In genomic region chr11:10051584-10052210, GRCm38 (mm10) we compare ENCODE assay signal across 22 mouse cellular contexts.
DNase-seq lines count a peak whose midpoint lies in the region; ATAC-seq and TF ChIP-seq lines count a peak whose summit lies in the region.
"Had no signal": no experiment of that assay in that cellular context is flagged by ENCODE, and none has a peak within 500 bp of the region (broad histone marks: within the 10 kb centered on the region; RNA-seq: fewer than 3 reads in every experiment).

No protein-coding gene starts in this region.

- H3K9me3 ChIP-seq in hindbrain, postnatal 0 days (ENCODE audit: low read length): no peaks in the 10 kb centered on the region
- H3K9me3 ChIP-seq in hindbrain, embryonic 13.5 days: no peaks in the 10 kb centered on the region
- no peaks in the 10 kb centered on the region for H3K9me3 ChIP-seq in neural tube, embryonic 12.5 days
- H3K9me3 ChIP-seq: G1E; heart, embryonic 15.5 days; neural tube, embryonic 13.5 days had no signal

- no peaks in the 10 kb centered on the region for H3K36me3 ChIP-seq in hindbrain, postnatal 0 days (ENCODE audit: insufficient read depth, low read length)
- no peaks in the 10 kb centered on the region for H3K36me3 ChIP-seq in hindbrain, embryonic 13.5 days
- H3K36me3 ChIP-seq in neural tube, embryonic 12.5 days: no peaks in the 10 kb centered on the region
- H3K36me3 ChIP-seq in myocyte (ENCODE audit: control insufficient read depth, insufficient read depth): no peaks in the 10 kb centered on the region
- H3K36me3 ChIP-seq: G1E; heart, embryonic 15.5 days; neural tube, embryonic 13.5 days had no signal

- H3K79me2 ChIP-seq in myocyte (ENCODE audit: control insufficient read depth, insufficient read depth): no peaks in the 10 kb centered on the region

- H3K27ac ChIP-seq in hindbrain, postnatal 0 days: no peak overlapping the region
- no peak overlapping the region for H3K27ac ChIP-seq in hindbrain, embryonic 13.5 days
- no peak overlapping the region for H3K27ac ChIP-seq in neural tube, embryonic 12.5 days
- H3K27ac ChIP-seq: heart, adult 2 months; heart, embryonic 15.5 days; neural tube, embryonic 13.5 days had no signal

- no peak for ATAC-seq in hindbrain, postnatal 0 days
- no peak for ATAC-seq in hindbrain, embryonic 13.5 days (ENCODE audit: low FRiP score)
- peak; percentile 29; the same call in 1 of the 2 replicates for ATAC-seq in neural tube, embryonic 12.5 days (ENCODE audit: low FRiP score, low read depth)
- ATAC-seq: inflammation-experienced regulatory T-cells, adult 6 months had no signal

- no peak overlapping the region for H3K4me2 ChIP-seq in hindbrain, postnatal 0 days (ENCODE audit: low read depth, low read length)
- H3K4me2 ChIP-seq in hindbrain, embryonic 13.5 days: no peak overlapping the region
- H3K4me2 ChIP-seq in neural tube, embryonic 12.5 days (replicated peaks): no peak overlapping the region
- H3K4me2 ChIP-seq in myocyte (ENCODE audit: low read depth): peak overlapping the region; percentile 46
- H3K4me2 ChIP-seq: heart, embryonic 15.5 days; liver, embryonic 11.5 days; neural tube, embryonic 13.5 days had no signal

- 52% methylated on average over 2 of the region's 2 CpGs for WGBS in hindbrain, postnatal 0 days
- 51% methylated on average over 2 of the region's 2 CpGs for WGBS in hindbrain, embryonic 13.5 days
- WGBS in neural tube, embryonic 12.5 days: 49% methylated on average over 2 of the region's 2 CpGs

- TF ChIP-seq POLR2A in brain, embryonic 14.5 days (IDR thresholded peaks at IDR 0.05; ENCODE audit: borderline replicate concordance, extremely low read depth, insufficient read depth, insufficient read length, poor library complexity, severe bottlenecking): no peak
- no peak for TF ChIP-seq POLR2A in myocyte (IDR thresholded peaks at IDR 0.05; ENCODE audit: insufficient read length, low read depth)

- no peak overlapping the region for H3ac ChIP-seq in myocyte (ENCODE audit: control insufficient read depth, insufficient read length)

- no peaks in the 10 kb centered on the region for H3K4me1 ChIP-seq in hindbrain, postnatal 0 days (ENCODE audit: insufficient read depth, low read length)
- H3K4me1 ChIP-seq in hindbrain, embryonic 13.5 days (replicated peaks): 0 out of 2 replicates have a peak, but pooled peaks cover 4% of the 10 kb centered on the region
- H3K4me1 ChIP-seq in neural tube, embryonic 12.5 days: 0 out of 2 replicates have a peak, but pooled peaks cover 3% of the 10 kb centered on the region
- H3K4me1 ChIP-seq: heart, embryonic 15.5 days had no signal

- TF ChIP-seq CTCF in hindbrain, postnatal 0 days (IDR thresholded peaks at IDR 0.05; ENCODE audit: low read depth): no peak
- TF ChIP-seq CTCF in brain, embryonic 14.5 days (IDR thresholded peaks at IDR 0.05; ENCODE audit: borderline replicate concordance, extremely low read depth, insufficient read depth, insufficient read length): no peak

- no peak overlapping the region for H3K9ac ChIP-seq in hindbrain, postnatal 0 days (replicated peaks; ENCODE audit: low read length)
- no peak overlapping the region for H3K9ac ChIP-seq in hindbrain, embryonic 13.5 days
- no peak overlapping the region for H3K9ac ChIP-seq in neural tube, embryonic 12.5 days
- H3K9ac ChIP-seq: heart, embryonic 15.5 days; neural tube, embryonic 13.5 days had no signal

- no peaks in the 10 kb centered on the region for H3K27me3 ChIP-seq in hindbrain, postnatal 0 days (ENCODE audit: insufficient read depth, low read length)
- no peaks in the 10 kb centered on the region for H3K27me3 ChIP-seq in hindbrain, embryonic 13.5 days
- H3K27me3 ChIP-seq in neural tube, embryonic 12.5 days (replicated peaks): no peaks in the 10 kb centered on the region
- H3K27me3 ChIP-seq in myocyte (ENCODE audit: control insufficient read depth, insufficient read depth, insufficient read length): no peaks in the 10 kb centered on the region
- H3K27me3 ChIP-seq: heart, embryonic 15.5 days; neural tube, embryonic 13.5 days had no signal

- DNase-seq in hindbrain, postnatal 0 days (ENCODE audit: low spot score): peak; percentile 7
- DNase-seq in neural tube, embryonic 10.5 days (ENCODE audit: extremely low spot score, low spot score): no peak
- peak; percentile 35 for DNase-seq in brain, embryonic 14.5 days (ENCODE audit: low read depth)
- no peak for DNase-seq in kidney, postnatal 14 days
- no peak for DNase-seq in urinary bladder, adult 18-20 months (ENCODE audit: low spot score in 2 of 2)
- DNase-seq: cerebellum, adult 8-10 months; gastrocnemius, postnatal 25 days; heart, adult 2 months; heart, postnatal 4 days; kidney, postnatal 25 days; lung, adult 18-20 months; lung, postnatal 36 days; spleen, adult 18-20 months; thymus, postnatal 25 days had no signal

- no peak overlapping the region for H3K4me3 ChIP-seq in hindbrain, postnatal 0 days (ENCODE audit: low read length)
- no peak overlapping the region for H3K4me3 ChIP-seq in hindbrain, embryonic 13.5 days
- no peak overlapping the region for H3K4me3 ChIP-seq in neural tube, embryonic 12.5 days
- no peak overlapping the region for H3K4me3 ChIP-seq in myocyte
- H3K4me3 ChIP-seq: heart, adult 2 months; heart, embryonic 15.5 days; neural tube, embryonic 13.5 days had no signal

TF ChIP-seq in myocyte, 11 proteins besides CTCF, POLR2A, EP300 and RAD21:
- no peak for TF ChIP-seq TCF3 (IDR thresholded peaks at IDR 0.05; ENCODE audit: insufficient read length, low read depth)
- TF ChIP-seq SRF (IDR thresholded peaks at IDR 0.05; ENCODE audit: control insufficient read depth, insufficient read length, low read depth): no peak
- no peak for TF ChIP-seq E2F4 (IDR thresholded peaks at IDR 0.05; ENCODE audit: insufficient read depth)
- no peak for TF ChIP-seq REST (IDR thresholded peaks at IDR 0.05; ENCODE audit: insufficient read depth, insufficient read length)
- TF ChIP-seq POLR2AphosphoS2 (IDR thresholded peaks at IDR 0.05; ENCODE audit: insufficient read length, low read depth): no peak
- no peak for TF ChIP-seq MYOD1 (IDR thresholded peaks at IDR 0.05; ENCODE audit: control insufficient read depth in 1 of 3, insufficient read length in 2 of 3, low read depth in 2 of 3)
- TF ChIP-seq MAX (IDR thresholded peaks at IDR 0.05; ENCODE audit: low read depth): no peak
- no peak for TF ChIP-seq USF1 (IDR thresholded peaks at IDR 0.05; ENCODE audit: low read depth)
- TF ChIP-seq MYOG (IDR thresholded peaks at IDR 0.05; ENCODE audit: control insufficient read depth in 1 of 3, insufficient read depth in 1 of 3, insufficient read length in 2 of 3, low read depth in 2 of 3): no peak
- TF ChIP-seq CEBPB (IDR thresholded peaks at IDR 0.05; ENCODE audit: insufficient read depth, poor library complexity, severe bottlenecking): no peak
- no peak for TF ChIP-seq TCF12 (IDR thresholded peaks at IDR 0.05; ENCODE audit: insufficient read depth, poor library complexity, severe bottlenecking)

Comparison
In these comparisons a context has a peak if more than half of its experiments do, and no peak if none do; other contexts are left out.
1. DNase-seq: peak in hindbrain, postnatal 0 days (single experiment) and brain, embryonic 14.5 days (single experiment); none in neural tube, embryonic 10.5 days (single experiment), kidney, postnatal 14 days (single experiment) and urinary bladder, adult 18-20 months (0 of 2).